ENCODE assay signal across 16 mouse cellular contexts in genomic region chr7:105475396-105475949, GRCm38 (mm10). TPM values are rescaled to one million over a fixed set of nuclear protein-coding genes. Genes with fewer than 3 reads are reported as not detected.
A peak's percentile ranks its signal among the peaks of the same experiment; 100 is the strongest.
DNase-seq lines count a peak whose midpoint lies in the region; ATAC-seq lines count a peak whose summit lies in the region.
"Had no signal": no experiment of that assay in that cellular context is flagged by ENCODE, and none has a peak within 500 bp of the region (broad histone marks: within the 10 kb centered on the region; RNA-seq: fewer than 3 reads in every experiment).

No protein-coding gene starts in this region.

- DNase-seq in adrenal gland, adult 2 months = peak; percentile 59
- no peak for DNase-seq in adrenal gland, postnatal 14 days
- DNase-seq in kidney, adult 9 months = peak; percentile 51
- DNase-seq in 3T3-L1 (ENCODE audit: low read depth, low spot score) = peak; percentile 61
- DNase-seq in spleen, postnatal 36 days (ENCODE audit: low spot score in 2 of 2) = no peak
- no peak for DNase-seq in gastrocnemius, adult 18-20 months (ENCODE audit: low spot score)
- DNase-seq: cerebellum, adult 8-10 months; layer of hippocampus, postnatal 36 days; thymus, adult 18-20 months had no signal

- no peak overlapping the region for H3K4me2 ChIP-seq in kidney, embryonic 15.5 days
- H3K4me2 ChIP-seq in heart, embryonic 13.5 days = no peak overlapping the region
- H3K4me2 ChIP-seq: intestine, embryonic 15.5 days; limb, embryonic 12.5 days; lung, embryonic 15.5 days; neural tube, embryonic 15.5 days had no signal

- WGBS in kidney, embryonic 15.5 days = 77% methylated on average over 7 of the region's 7 CpGs
- WGBS in heart, embryonic 13.5 days = 51% methylated on average over 7 of the region's 7 CpGs

- no peaks in the 10 kb centered on the region for H3K4me1 ChIP-seq in kidney, embryonic 15.5 days
- H3K4me1 ChIP-seq in heart, embryonic 13.5 days = peaks cover 24% of the 10 kb centered on the region
- H3K4me1 ChIP-seq: intestine, embryonic 15.5 days; limb, embryonic 12.5 days had no signal

- no peaks in the 10 kb centered on the region for H3K27me3 ChIP-seq in kidney, embryonic 15.5 days
- H3K27me3 ChIP-seq in heart, embryonic 13.5 days (replicated peaks) = no peaks in the 10 kb centered on the region
- H3K27me3 ChIP-seq: intestine, embryonic 15.5 days; lung, embryonic 15.5 days; neural tube, embryonic 15.5 days had no signal

- ATAC-seq in kidney, embryonic 15.5 days (replicated peaks; ENCODE audit: low FRiP score) = no peak
- no peak for ATAC-seq in heart, embryonic 13.5 days (ENCODE audit: extremely low read depth, insufficient number of reproducible peaks, low FRiP score, low TSS enrichment)
- ATAC-seq: intestine, embryonic 15.5 days had no signal

- H3K4me3 ChIP-seq in kidney, embryonic 15.5 days (replicated peaks) = no peak overlapping the region
- no peak overlapping the region for H3K4me3 ChIP-seq in heart, embryonic 13.5 days
- H3K4me3 ChIP-seq: intestine, embryonic 15.5 days; limb, embryonic 12.5 days; lung, embryonic 15.5 days; neural tube, embryonic 15.5 days had no signal

- no peaks in the 10 kb centered on the region for H3K9me3 ChIP-seq in kidney, embryonic 15.5 days (replicated peaks)
- no peaks in the 10 kb centered on the region for H3K9me3 ChIP-seq in heart, embryonic 13.5 days
- H3K9me3 ChIP-seq: intestine, embryonic 15.5 days; limb, embryonic 12.5 days; lung, embryonic 15.5 days; neural tube, embryonic 15.5 days had no signal

- no peak overlapping the region for H3K27ac ChIP-seq in kidney, embryonic 15.5 days
- H3K27ac ChIP-seq in heart, embryonic 13.5 days (replicated peaks) = peak overlapping the region; percentile 54
- H3K27ac ChIP-seq: intestine, embryonic 15.5 days; limb, embryonic 12.5 days; lung, embryonic 15.5 days; neural tube, embryonic 15.5 days had no signal

- H3K9ac ChIP-seq in kidney, embryonic 15.5 days = no peak overlapping the region
- H3K9ac ChIP-seq in heart, embryonic 13.5 days = no peak overlapping the region
- H3K9ac ChIP-seq: intestine, embryonic 15.5 days; limb, embryonic 12.5 days; lung, embryonic 15.5 days; neural tube, embryonic 15.5 days had no signal

- H3K36me3 ChIP-seq in kidney, embryonic 15.5 days = no peaks in the 10 kb centered on the region
- H3K36me3 ChIP-seq in heart, embryonic 13.5 days = 0 out of 2 replicates have a peak, but pooled peaks cover 3% of the 10 kb centered on the region
- H3K36me3 ChIP-seq: intestine, embryonic 15.5 days; limb, embryonic 12.5 days; lung, embryonic 15.5 days; neural tube, embryonic 15.5 days had no signal

RNA-seq across cellular contexts. Expression of gene Cavin3, which starts 6.6 kb away (rescaled TPM):
- total RNA-seq in adrenal gland, adult 2 months (2021) = 10 to 100 TPM; 71.0 to 90.9 TPM
- 158 and 163 TPM in 2 replicates for polyA plus RNA-seq in adrenal gland, adult 2 months (2012; rRNA removed)
- 62.7 and 66.2 TPM in 2 replicates for total RNA-seq in adrenal gland, postnatal 14 days (2021)
- polyA plus RNA-seq in kidney, embryonic 15.5 days (2015; fragmentation: Nextera tagmentation; extraction: Ambion mirVana) = 53.4 and 72.0 TPM in 2 replicates
- polyA plus RNA-seq in heart, embryonic 13.5 days (2015; fragmentation: Nextera tagmentation; extraction: Ambion mirVana) = 74.7 and 80.5 TPM in 2 replicates
- 10 to 100 TPM in 1 of 2 experiments, 1 to 10 TPM in 1; 9.1 to 13.0 TPM for total RNA-seq in gastrocnemius, adult 18-20 months (2021)

RNA-seq across cellular contexts. Expression of gene Cckbr, which starts 49.9 kb away (rescaled TPM):
- total RNA-seq in adrenal gland, adult 2 months (2021) = not detected
- polyA plus RNA-seq in adrenal gland, adult 2 months (2012; rRNA removed) = 0.04 and 0.10 TPM in 2 replicates
- total RNA-seq in adrenal gland, postnatal 14 days (2021) = not detected in 2 replicates
- 0.58 and 0.62 TPM in 2 replicates for polyA plus RNA-seq in kidney, embryonic 15.5 days (2015; fragmentation: Nextera tagmentation; extraction: Ambion mirVana)
- polyA plus RNA-seq in heart, embryonic 13.5 days (2015; fragmentation: Nextera tagmentation; extraction: Ambion mirVana) = 0.11 and 0.18 TPM in 2 replicates
- total RNA-seq in gastrocnemius, adult 18-20 months (2021) = not detected
- total RNA-seq: hematopoietic stem cell, adult 5-6 weeks had no signal
- polyA plus RNA-seq: limb, embryonic 12.5 days had no signal

Comparison
In these comparisons a context has a peak if more than half of its experiments do, and no peak if none do; other contexts are left out.
1. DNase-seq: peak in adrenal gland, adult 2 months (single experiment), kidney, adult 9 months (single experiment) and 3T3-L1 (single experiment); none in adrenal gland, postnatal 14 days (single experiment), spleen, postnatal 36 days (0 of 2) and gastrocnemius, adult 18-20 months (single experiment).